Mouse (Mus musculus) ES-E14 (cell line): ENCODE data around the gene Actr5.

Experiments used
- CHD2 ChIP-seq: IDR thresholded peaks from 2 replicates; pipeline ENCODE4 v1.6.1; 2014; ENCODE audit warnings: mild to moderate bottlenecking, low read depth, low read length, inconsistent platforms
- HCFC1 ChIP-seq: IDR thresholded peaks from 2 replicates; pipeline ENCODE4 v1.6.1; 2012; ENCODE audit warnings: low read length, inconsistent platforms, borderline replicate concordance; ENCODE audit not compliant: insufficient read depth
- MAFK ChIP-seq: IDR thresholded peaks from 2 replicates; pipeline ENCODE4 v1.6.1; 2014; ENCODE audit warnings: mild to moderate bottlenecking, low read depth, low read length, inconsistent platforms; ENCODE audit not compliant: insufficient read depth
- ZC3H11A ChIP-seq: IDR thresholded peaks from 2 replicates; pipeline ENCODE4 v1.6.1; 2012; ENCODE audit warnings: low read depth, mild to moderate bottlenecking, inconsistent platforms, low read length, borderline replicate concordance
- ZNF384 ChIP-seq: IDR thresholded peaks from 2 replicates; pipeline ENCODE4 v1.6.1; 2012; ENCODE audit warnings: low read depth, low read length, inconsistent platforms

- TF ChIP-seq ZNF384 (no peak), MAFK (no peak), CHD2 (no peak), HCFC1 (no peak), ZC3H11A (no peak)
Measured at GRCm38 (mm10) chr2:158679091-158679490, 54.4 kb downstream of the Actr5 start.
